Mouse (Mus musculus) hindbrain, embryonic 11.5 days (tissue): ENCODE data around the gene Nrxn2. TPM values are rescaled to one million over a fixed set of nuclear protein-coding genes. Genes with fewer than 3 reads are reported as not detected.

Experiments used
- ATAC-seq: fragments of 200-750 bp; cut with Nextera tagmentation; 2 replicates; pipeline ENCODE4 v1.8.0; 2017; ENCODE audit warnings: mild to moderate bottlenecking, moderate TSS enrichment, moderate library complexity; ENCODE audit not compliant: low FRiP score
- DNase-seq: peaks from one replicate; pipeline ENCODE4 v3.0.0-alpha.2; 2015; ENCODE audit warnings: low spot score
- H3K27ac ChIP-seq: fragments of 300-500 bp; sonication (generic); 2 replicates; pipeline ENCODE4 v1.5.1; 2014; ENCODE audit warnings: mild to moderate bottlenecking, low read depth, low read length
- H3K27me3 ChIP-seq: fragments of 300-500 bp; sonication (generic); 2 replicates; pipeline ENCODE4 v1.6.1; 2014; ENCODE audit warnings: mild to moderate bottlenecking, low read length, moderate library complexity, mixed read lengths; ENCODE audit not compliant: control insufficient read depth, insufficient read depth
- H3K36me3 ChIP-seq: fragments of 300-500 bp; sonication (generic); 2 replicates; pipeline ENCODE4 v1.6.1; 2014; ENCODE audit warnings: mild to moderate bottlenecking, low read length, moderate library complexity, mixed read lengths; ENCODE audit not compliant: control insufficient read depth, insufficient read depth
- H3K4me1 ChIP-seq: fragments of 300-500 bp; sonication (generic); replicated peaks from 2 replicates; pipeline ENCODE4 v1.6.1; 2014; ENCODE audit warnings: low read length, mixed read lengths; ENCODE audit not compliant: control insufficient read depth, insufficient read depth
- H3K4me2 ChIP-seq: fragments of 300-500 bp; sonication (generic); replicated peaks from 2 replicates; pipeline ENCODE4 v1.6.1; 2014; ENCODE audit warnings: mild to moderate bottlenecking, low read depth, low read length
- H3K4me3 ChIP-seq: fragments of 300-500 bp; sonication (generic); 2 replicates; pipeline ENCODE4 v1.5.1; 2014; ENCODE audit warnings: low read depth, low read length
- H3K9ac ChIP-seq: fragments of 300-500 bp; sonication (generic); 2 replicates; pipeline ENCODE4 v1.6.1; 2014; ENCODE audit warnings: low read depth, low read length
- H3K9me3 ChIP-seq: fragments of 300-500 bp; sonication (generic); 2 replicates; pipeline ENCODE4 v1.6.1; 2016; ENCODE audit warnings: low read length; ENCODE audit not compliant: control insufficient read depth
- WGBS: fragments of 180-500 bp; shearing (Covaris S2); extraction: QIAGEN DNeasy Blood & Tissue Kit; methylation state at CpG from one replicate; pipeline ENCODE4 v1.1.7; 2014; 5-methylcytosine and 5-hydroxymethylcytosine counted together
- polyA plus RNA-seq: library from polyadenylated mRNA; unstranded; fragments of >200 nt; fragmentation: Nextera tagmentation; extraction: Ambion mirVana; gene quantifications from 2 replicates; pipeline ENCODE4 v1.2.1, GENCODE M21; 2014

The Nrxn2 gene
- polyA plus RNA-seq, 1 experiment from 2014 or later = 14.3 TPM

DNA sequence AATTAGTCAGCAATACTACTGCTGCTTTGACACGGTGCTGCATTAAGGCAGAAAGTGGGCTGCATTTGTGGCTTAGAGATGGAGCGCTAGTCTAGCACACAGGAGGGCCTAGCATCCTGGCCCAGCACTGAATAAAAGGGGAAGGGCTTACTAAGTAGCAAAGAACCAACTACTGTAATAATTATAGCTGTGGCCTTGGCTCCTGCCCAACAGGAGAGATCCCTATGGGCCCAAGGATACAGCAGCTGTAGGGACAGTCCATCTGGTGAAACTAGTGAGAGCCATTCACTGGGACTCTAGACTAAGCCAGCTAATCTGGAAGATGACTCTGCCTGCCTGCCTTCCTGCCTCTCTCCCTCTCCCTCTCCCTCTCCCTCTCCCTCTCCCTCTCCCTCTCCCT is 147.9 kb downstream of the Nrxn2 start:
- WGBS = 98% methylated on average over 2 of the region's 2 CpGs
- H3K27me3 ChIP-seq = no peaks in the 10 kb centered on the region
- no peak overlapping the region for H3K9ac ChIP-seq
- H3K4me1 ChIP-seq = 0 out of 2 replicates have a peak, but pooled peaks cover 2% of the 10 kb centered on the region
- DNase-seq (no peak), ATAC-seq (no peak)
- H3K27ac ChIP-seq = no peak overlapping the region
- H3K9me3 ChIP-seq = no peaks in the 10 kb centered on the region
- no peak overlapping the region for H3K4me2 ChIP-seq
- no peak overlapping the region for H3K4me3 ChIP-seq
- no peaks in the 10 kb centered on the region for H3K36me3 ChIP-seq

DNA sequence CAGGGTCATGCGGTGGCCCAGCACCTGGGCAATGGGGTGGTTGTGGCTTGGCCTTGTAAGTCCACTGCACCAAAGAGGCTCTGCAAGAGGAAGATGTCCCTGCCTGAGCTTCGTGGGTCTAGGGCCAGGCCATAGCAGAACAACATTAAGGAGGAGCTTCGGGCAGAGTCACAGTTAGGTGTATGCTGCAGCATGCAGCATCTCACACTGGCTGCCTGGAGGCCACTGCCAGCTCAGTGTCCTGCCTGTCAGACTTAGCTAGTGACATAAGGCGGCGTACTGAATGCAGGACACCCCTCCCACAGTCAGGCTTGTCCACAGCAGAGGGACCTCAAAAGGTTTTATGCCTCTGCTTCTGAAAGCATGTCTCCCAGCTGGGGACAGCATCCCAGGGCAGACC is 150.5 kb downstream of the Nrxn2 start:
- H3K4me2 ChIP-seq = no peak overlapping the region
- ATAC-seq (no peak), DNase-seq (no peak)
- H3K9ac ChIP-seq = no peak overlapping the region
- H3K4me1 ChIP-seq = 0 out of 2 replicates have a peak, but pooled peaks cover 2% of the 10 kb centered on the region
- H3K27ac ChIP-seq = no peak overlapping the region
- H3K27me3 ChIP-seq = no peaks in the 10 kb centered on the region
- H3K4me3 ChIP-seq = no peak overlapping the region
- no peaks in the 10 kb centered on the region for H3K36me3 ChIP-seq
- WGBS = 74% methylated on average over 5 of the region's 5 CpGs
- no peaks in the 10 kb centered on the region for H3K9me3 ChIP-seq

DNA sequence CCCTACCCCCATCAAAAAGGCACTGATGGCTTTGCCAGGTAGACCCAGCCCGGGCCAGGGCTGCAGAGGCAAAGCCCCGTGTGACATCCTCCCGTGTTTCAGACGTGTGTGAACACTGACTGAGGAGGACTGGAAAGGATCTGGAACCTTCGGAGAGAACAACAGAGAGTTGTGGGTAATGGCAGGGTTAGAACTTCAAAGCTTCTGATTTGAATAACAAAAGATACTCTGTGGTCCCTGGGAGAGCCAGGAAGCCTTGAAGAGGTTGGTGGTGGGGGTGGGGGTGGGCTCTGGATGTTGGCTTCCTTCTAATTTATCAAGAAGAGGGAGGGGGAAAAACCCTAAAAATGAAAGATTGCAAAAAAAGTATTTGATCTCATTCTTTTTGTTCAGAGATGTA is 151.0 kb downstream of the Nrxn2 start:
- Histone ChIP-seq H3K27ac (no peak overlapping the region), H3K4me1 (0 out of 2 replicates have a peak, but pooled peaks cover 2% of the 10 kb centered on the region)
- no peak for DNase-seq

DNA sequence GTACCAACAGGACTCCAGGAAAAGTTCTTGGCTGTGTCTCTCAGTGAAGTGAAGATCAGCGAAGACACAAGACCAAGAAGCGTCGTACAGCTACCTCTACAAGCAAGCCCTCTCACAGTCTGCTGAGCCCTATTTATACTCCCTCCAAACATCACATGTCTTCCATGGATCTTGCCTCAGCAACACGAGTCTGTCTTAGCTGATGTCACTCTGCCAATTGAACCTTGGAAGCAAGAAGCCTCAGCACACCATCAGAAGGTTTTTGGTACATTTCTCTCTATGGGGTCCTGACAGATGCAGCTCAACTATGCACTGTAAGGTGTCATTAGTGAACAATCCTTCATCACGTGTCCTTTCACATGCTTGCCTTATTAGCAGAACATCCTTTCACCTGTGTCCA is 152.9 kb downstream of the Nrxn2 start:
- Histone ChIP-seq H3K4me2 (no peak overlapping the region), H3K4me3 (no peak overlapping the region), H3K9ac (no peak overlapping the region), H3K9me3 (no peaks in the 10 kb centered on the region), H3K4me1 (0 out of 2 replicates have a peak, but pooled peaks cover 2% of the 10 kb centered on the region), H3K27me3 (no peaks in the 10 kb centered on the region), H3K27ac (no peak overlapping the region), H3K36me3 (no peaks in the 10 kb centered on the region)
- no peak for DNase-seq
- no peak for ATAC-seq
- 85% methylated on average over 5 of the region's 5 CpGs for WGBS

More for the DNA sequence above, 151.0 kb downstream of the Nrxn2 start:
- 26% methylated on average over 5 of the region's 5 CpGs for WGBS
- Histone ChIP-seq H3K36me3 (no peaks in the 10 kb centered on the region), H3K4me3 (no peak overlapping the region), H3K27me3 (no peaks in the 10 kb centered on the region), H3K9ac (no peak overlapping the region), H3K4me2 (no peak overlapping the region), H3K9me3 (no peaks in the 10 kb centered on the region)
- ATAC-seq = no peak

DNA sequence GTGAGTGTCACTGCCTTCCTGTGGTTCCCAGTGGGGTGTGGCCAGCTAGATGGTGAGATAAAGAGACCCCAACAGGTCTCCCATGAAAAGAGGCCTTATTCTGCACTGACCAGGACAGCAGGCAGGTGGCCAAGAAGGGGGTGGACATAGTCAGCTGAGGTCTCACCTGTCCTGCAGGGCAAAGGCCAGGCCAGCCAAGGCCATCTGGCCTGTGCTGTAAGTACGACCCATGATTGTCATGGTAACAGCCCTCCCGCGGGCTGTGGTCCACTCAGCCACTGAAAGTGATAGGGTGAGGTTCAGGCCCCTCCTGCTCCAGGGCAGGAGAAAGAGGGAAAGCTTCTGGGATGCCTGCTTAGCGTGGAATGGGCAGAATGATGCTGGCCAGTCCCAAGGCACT is 153.5 kb downstream of the Nrxn2 start:
- no peaks in the 10 kb centered on the region for H3K27me3 ChIP-seq
- no peak overlapping the region for H3K4me3 ChIP-seq
- no peaks in the 10 kb centered on the region for H3K9me3 ChIP-seq
- no peak for DNase-seq
- no peak overlapping the region for H3K9ac ChIP-seq
- H3K4me1 ChIP-seq = peaks cover 2% of the 10 kb centered on the region; the same call in 1 of the 2 replicates
- H3K4me2 ChIP-seq = no peak overlapping the region
- ATAC-seq = no peak
- no peaks in the 10 kb centered on the region for H3K36me3 ChIP-seq
- WGBS = 19% methylated on average over 4 of the region's 4 CpGs
- H3K27ac ChIP-seq = no peak overlapping the region

Other genes starting within 250 kb of the Nrxn2 start
- gene Majin, start 234.3 kb upstream of the Nrxn2 start, polyA plus RNA-seq = not detected in 2 replicates
- 0.71 and 0.98 TPM in 2 replicates for gene Gpha2, start 192.4 kb upstream of the Nrxn2 start, polyA plus RNA-seq
- 42.1 and 46.8 TPM in 2 replicates for gene Ppp2r5b, start 182.9 kb upstream of the Nrxn2 start, polyA plus RNA-seq
- 7.0 and 8.1 TPM in 2 replicates for gene Atg2a, start 177.1 kb upstream of the Nrxn2 start, polyA plus RNA-seq
- gene Ehd1, start 142.0 kb upstream of the Nrxn2 start, polyA plus RNA-seq = 62.6 and 67.4 TPM in 2 replicates
- gene Cdc42bpg, start 112.3 kb upstream of the Nrxn2 start, polyA plus RNA-seq = 0.50 and 0.82 TPM in 2 replicates
- gene Men1, start 83.8 kb upstream of the Nrxn2 start, polyA plus RNA-seq = 43.0 and 51.3 TPM in 2 replicates
- gene Map4k2, start 77.6 kb upstream of the Nrxn2 start, polyA plus RNA-seq = 6.7 and 8.5 TPM in 2 replicates
- 156 and 178 TPM in 2 replicates for gene Sf1, start 55.0 kb upstream of the Nrxn2 start, polyA plus RNA-seq
- 1.6 and 2.1 TPM in 2 replicates for gene Pygm, start 34.3 kb upstream of the Nrxn2 start, polyA plus RNA-seq
- 16.0 and 18.0 TPM in 2 replicates for gene Rasgrp2, start 19.4 kb upstream of the Nrxn2 start, polyA plus RNA-seq
- gene Slc22a12, start 124.3 kb downstream of the Nrxn2 start, polyA plus RNA-seq = not detected in 2 replicates